Mouse (Mus musculus) G1E (cell line): ENCODE data around the gene Galnt2. TPM values are rescaled to one million over a fixed set of nuclear protein-coding genes. Genes with fewer than 3 reads are reported as not detected.

Experiments
- ATAC-seq: 2 replicates; pipeline ENCODE4 v1.8.0; 2016; ENCODE audit warnings: mild to moderate bottlenecking; ENCODE audit not compliant: insufficient number of reproducible peaks, poor library complexity, low FRiP score, severe bottlenecking; ENCODE audit errors: extremely low read depth
- DNase-seq: peaks from one replicate; pipeline ENCODE4 v3.0.0; 2012; ENCODE audit warnings: low spot score
- H3K27me3 ChIP-seq: 2 replicates; pipeline ENCODE4 v1.6.1; 2012; ENCODE audit warnings: mild to moderate bottlenecking, low read length, inconsistent platforms; ENCODE audit not compliant: insufficient read depth
- H3K36me3 ChIP-seq: replicated peaks from 2 replicates; pipeline ENCODE3; 2012; ENCODE audit warnings: mild to moderate bottlenecking, inconsistent platforms
- H3K4me1 ChIP-seq: 2 replicates; pipeline ENCODE4 v1.6.1; 2012; ENCODE audit warnings: low read depth, low read length, inconsistent platforms, mixed read lengths; ENCODE audit not compliant: insufficient read depth
- H3K4me3 ChIP-seq: 2 replicates; pipeline ENCODE4 v1.5.1; 2012; ENCODE audit warnings: low read depth, mild to moderate bottlenecking, inconsistent platforms, low read length, moderate library complexity, mixed read lengths
- H3K9me3 ChIP-seq: replicated peaks from 2 replicates; pipeline ENCODE4 v1.6.1; 2012; ENCODE audit warnings: inconsistent platforms
- CTCF ChIP-seq: IDR thresholded peaks from 2 replicates; pipeline ENCODE4 v1.5.1; 2012; ENCODE audit warnings: low read depth, low read length, inconsistent platforms, mixed read lengths
- GATA1 ChIP-seq: IDR thresholded peaks from 2 replicates; pipeline ENCODE4 v1.6.1; 2012; ENCODE audit warnings: borderline replicate concordance, low read length, inconsistent platforms, mixed read lengths
- GATA2 ChIP-seq: IDR thresholded peaks from 2 replicates; pipeline ENCODE4 v1.6.1; 2012; ENCODE audit warnings: low read depth, low read length, inconsistent platforms, borderline replicate concordance
- POLR2AphosphoS5 ChIP-seq: IDR thresholded peaks from 2 replicates; pipeline ENCODE4 v1.6.1; 2012; ENCODE audit warnings: low read depth, low read length, inconsistent platforms; ENCODE audit not compliant: insufficient replicate concordance
- TAL1 ChIP-seq: conservative IDR thresholded peaks from 2 replicates; pipeline ENCODE4 v1.6.1; 2012; ENCODE audit warnings: low read depth, low read length, inconsistent platforms, mixed read lengths
- polyA plus RNA-seq: library from polyadenylated mRNA; stranded (reverse); fragments of >175 nt; gene quantifications from 2 replicates; pipeline ENCODE4 v1.2.3, GENCODE M21; 2012
- total RNA-seq, 2 experiments: library from RNA; stranded (forward) in 1 of 2; stranded (reverse) in 1 of 2; fragments of 200-1000 nt in 1 of 2; fragments of >200 nt in 1 of 2; fragmentation: Nextera tagmentation in 1 of 2; gene quantifications; 2 replicates each; pipeline ENCODE4 v1.2.3; 2014 to 2017

Gene Galnt2
- total and polyA plus RNA-seq, 3 experiments: not detected

DNA sequence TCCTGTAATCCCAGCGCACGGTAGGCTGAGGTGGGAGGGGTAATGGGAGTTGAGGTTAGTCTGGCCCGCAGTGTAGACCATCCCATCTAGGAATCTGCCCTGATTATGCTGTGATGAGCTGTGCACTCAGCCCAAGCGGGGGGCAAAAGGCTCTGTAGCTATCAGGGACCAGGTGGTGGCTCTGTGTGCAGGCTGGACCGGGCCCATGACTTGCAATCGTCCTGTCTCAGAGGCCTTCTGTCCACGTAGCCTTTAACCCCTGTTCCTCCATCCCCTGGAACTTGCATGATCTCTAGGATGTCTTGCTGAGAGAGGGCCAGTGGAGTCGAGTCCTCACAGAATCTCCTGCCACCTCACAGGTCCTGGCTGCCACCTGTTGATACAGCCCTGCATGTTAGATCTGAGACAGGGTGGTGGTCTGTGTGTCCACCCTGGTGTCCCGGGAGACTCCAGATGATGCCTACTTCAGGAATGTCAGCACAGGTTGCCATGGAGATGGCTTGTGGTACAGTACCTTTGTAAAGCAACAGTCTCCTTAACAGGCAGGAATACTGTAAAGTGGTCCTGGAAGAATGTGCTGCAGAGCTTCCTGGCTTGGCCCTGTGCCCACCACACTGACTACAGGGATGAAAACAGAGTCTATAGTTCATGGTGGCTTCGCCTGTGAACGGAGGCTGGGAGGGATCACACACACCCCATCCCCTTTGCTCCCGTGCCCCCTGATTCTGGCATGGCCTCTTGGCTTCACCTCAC is 51.9 kb downstream of the Galnt2 start:
- Histone ChIP-seq H3K4me1 (no peaks in the 10 kb centered on the region), H3K9me3 (peaks cover 76% of the 10 kb centered on the region), H3K36me3 (no peaks in the 10 kb centered on the region), H3K27me3 (peaks cover 2% of the 10 kb centered on the region; the same call in 1 of the 2 replicates), H3K4me3 (no peak overlapping the region)
- ATAC-seq: no peak
- no peak for DNase-seq
- TF ChIP-seq CTCF (no peak), TAL1 (no peak), POLR2AphosphoS5 (no peak), GATA1 (no peak), GATA2 (no peak)

DNA sequence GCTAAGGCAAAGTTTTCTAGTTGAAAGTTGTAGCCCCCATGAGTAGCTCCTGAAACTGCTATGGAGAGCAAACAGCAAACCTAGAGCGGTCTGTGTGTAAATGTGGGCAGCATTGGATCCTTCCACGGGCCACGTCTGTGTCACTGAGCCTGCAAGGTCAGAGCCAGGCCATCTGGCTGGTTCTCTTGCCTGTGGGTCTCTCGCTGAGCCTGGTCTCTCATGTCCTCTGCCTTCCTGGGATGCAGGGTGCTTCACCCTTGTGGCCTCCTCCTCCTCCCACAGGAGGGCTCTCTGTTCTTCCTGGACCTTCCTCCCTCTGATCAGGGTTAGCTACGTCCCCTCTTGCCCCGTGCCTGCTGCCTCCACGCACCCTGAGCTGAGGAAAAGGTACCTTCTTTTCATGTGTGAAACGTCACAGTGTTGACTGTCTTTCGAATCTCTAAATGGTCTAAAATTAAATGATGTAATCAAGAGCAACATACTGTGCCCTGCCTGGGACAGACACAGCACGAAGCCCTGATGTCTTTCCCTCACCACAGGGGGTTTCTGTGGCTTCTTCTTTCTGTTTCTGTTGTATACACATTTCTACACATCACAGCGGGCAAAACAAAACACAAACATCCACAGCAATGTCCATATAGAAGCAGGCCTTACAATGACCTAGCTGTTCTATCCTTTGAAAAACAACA is 52.6 kb downstream of the Galnt2 start:
- Histone ChIP-seq H3K4me3 (no peak overlapping the region), H3K4me1 (no peaks in the 10 kb centered on the region), H3K9me3 (peaks cover 75% of the 10 kb centered on the region), H3K36me3 (no peaks in the 10 kb centered on the region), H3K27me3 (0 out of 2 replicates have a peak, but pooled peaks cover 2% of the 10 kb centered on the region)
- ATAC-seq (no peak), DNase-seq (no peak)
- TF ChIP-seq GATA2: no peak
- TF ChIP-seq GATA1: no peak
- no peak for TF ChIP-seq TAL1
- TF ChIP-seq CTCF: no peak
- TF ChIP-seq POLR2AphosphoS5: no peak

- DNase-seq: no peak
- no peak for ATAC-seq
- no peaks in the 10 kb centered on the region for H3K4me1 ChIP-seq
- H3K36me3 ChIP-seq: no peaks in the 10 kb centered on the region
- 0 out of 2 replicates have a peak, but pooled peaks cover 2% of the 10 kb centered on the region for H3K27me3 ChIP-seq
- peaks cover 77% of the 10 kb centered on the region for H3K9me3 ChIP-seq
- no peak overlapping the region for H3K4me3 ChIP-seq
- TF ChIP-seq TAL1 (no peak), GATA2 (no peak), POLR2AphosphoS5 (no peak), CTCF (no peak)
Measured at GRCm38 (mm10) chr8:124284333-124284711, 53.1 kb downstream of the Galnt2 start.

GRCm38 (mm10) chr8:124284984-124285576 is 53.9 kb downstream of the Galnt2 start:
- ATAC-seq: no peak
- Histone ChIP-seq H3K36me3 (no peaks in the 10 kb centered on the region), H3K4me1 (no peaks in the 10 kb centered on the region)

DNA sequence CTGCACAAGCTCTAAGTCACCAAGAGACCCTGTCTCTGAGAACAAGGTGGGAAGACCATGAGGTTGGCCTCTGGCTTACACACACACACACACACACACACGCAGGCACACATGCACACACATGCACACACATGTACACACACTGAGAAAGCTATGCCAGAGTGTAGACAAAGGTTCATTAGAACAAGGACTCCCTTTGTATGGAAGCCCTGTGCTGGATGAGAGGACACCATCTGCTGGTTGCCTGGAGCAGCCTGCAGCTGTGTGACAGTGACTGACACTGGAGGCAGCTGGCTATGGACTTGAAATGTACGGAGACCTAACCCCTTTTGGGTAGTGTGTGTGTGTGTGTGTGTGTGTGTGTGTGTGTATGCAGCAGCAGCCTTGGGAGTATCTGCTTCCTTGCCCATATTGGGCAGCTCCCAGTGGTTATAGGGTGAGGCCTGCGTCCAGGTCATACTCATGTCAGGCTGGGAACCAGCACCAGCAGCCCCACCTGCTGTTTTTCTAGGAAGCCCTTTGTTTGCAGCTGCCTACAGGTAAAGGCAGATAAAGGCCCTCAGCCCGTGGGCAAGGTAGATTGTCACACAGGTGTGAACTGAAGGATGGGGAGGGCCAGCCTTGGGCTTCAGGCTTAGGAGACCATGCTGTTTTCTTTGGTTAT is 55.4 kb downstream of the Galnt2 start:
- no peaks in the 10 kb centered on the region for H3K4me1 ChIP-seq
- TF ChIP-seq POLR2AphosphoS5 (no peak), GATA2 (no peak), TAL1 (no peak), CTCF (no peak), GATA1 (no peak)
- H3K27me3 ChIP-seq: 0 out of 2 replicates have a peak, but pooled peaks cover 2% of the 10 kb centered on the region
- ATAC-seq: no peak
- H3K4me3 ChIP-seq: no peak overlapping the region
- DNase-seq: no peak
- peaks cover 72% of the 10 kb centered on the region for H3K9me3 ChIP-seq
- no peaks in the 10 kb centered on the region for H3K36me3 ChIP-seq

More at GRCm38 (mm10) chr8:124284984-124285576, 53.9 kb downstream of the Galnt2 start:
- Histone ChIP-seq H3K4me3 (no peak overlapping the region), H3K27me3 (0 out of 2 replicates have a peak, but pooled peaks cover 2% of the 10 kb centered on the region), H3K9me3 (peaks cover 71% of the 10 kb centered on the region)
- TF ChIP-seq TAL1: no peak
- no peak for TF ChIP-seq CTCF
- TF ChIP-seq POLR2AphosphoS5: no peak
- TF ChIP-seq GATA1: no peak
- no peak for TF ChIP-seq GATA2
- DNase-seq: no peak

GRCm38 (mm10) chr8:124288215-124288864 is 57.1 kb downstream of the Galnt2 start:
- ATAC-seq (no peak), DNase-seq (no peak)
- Histone ChIP-seq H3K4me3 (no peak overlapping the region), H3K4me1 (no peaks in the 10 kb centered on the region), H3K27me3 (0 out of 2 replicates have a peak, but pooled peaks cover 2% of the 10 kb centered on the region), H3K9me3 (peaks cover 70% of the 10 kb centered on the region), H3K36me3 (no peaks in the 10 kb centered on the region)
- no peak for TF ChIP-seq TAL1
- TF ChIP-seq GATA2: no peak
- no peak for TF ChIP-seq CTCF
- TF ChIP-seq POLR2AphosphoS5: no peak
- TF ChIP-seq GATA1: no peak
